Mouse (Mus musculus): ENCODE measurements around the gene Lnx1. TPM values are rescaled to one million over a fixed set of nuclear protein-coding genes. Genes with fewer than 3 reads are reported as not detected.

The Lnx1 gene
- polyA plus RNA-seq (2012; fragmentation: generic; extraction: Trizol), result 0.05 TPM

DNA sequence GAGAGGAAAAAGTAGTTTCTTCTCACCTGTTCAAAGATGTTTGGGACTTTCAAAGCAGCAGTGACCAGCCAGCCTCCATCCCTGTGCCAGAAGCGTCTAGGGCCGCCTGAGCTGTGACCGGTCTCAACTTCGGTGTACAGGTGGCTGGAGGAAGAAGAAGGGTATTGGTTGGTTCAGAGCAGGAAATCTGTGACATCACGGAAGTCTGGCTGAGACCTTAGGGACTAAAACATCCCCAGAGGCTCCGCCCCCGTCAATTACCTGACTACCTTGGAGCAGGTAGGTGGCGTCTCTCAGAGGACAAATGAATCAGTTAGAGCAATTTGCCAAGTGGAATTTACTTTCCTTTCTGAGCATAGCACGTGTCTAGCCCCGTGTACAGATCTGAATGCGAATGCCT, at the start of gene Lnx1:
Gene Lnx1, minus strand, starts transcription at position 147 of the 400 bp plus-strand sequence.
- TF ChIP-seq E2F4 (IDR thresholded peaks at IDR 0.05; ENCODE audit: insufficient read depth) (no peak), REST (IDR thresholded peaks at IDR 0.05; ENCODE audit: insufficient read depth, insufficient read length) (no peak), SRF (IDR thresholded peaks at IDR 0.05; ENCODE audit: control insufficient read depth, insufficient read length, low read depth) (no peak), MYOD1 (IDR thresholded peaks at IDR 0.05; ENCODE audit: control insufficient read depth in 1 of 3, insufficient read length in 2 of 3, low read depth in 2 of 3) (no peak), USF1 (IDR thresholded peaks at IDR 0.05; ENCODE audit: low read depth) (no peak), MAX (IDR thresholded peaks at IDR 0.05; ENCODE audit: low read depth) (no peak), MYOG (IDR thresholded peaks at IDR 0.05; ENCODE audit: control insufficient read depth in 1 of 3, insufficient read depth in 1 of 3, insufficient read length in 2 of 3, low read depth in 2 of 3) (no peak), TCF12 (IDR thresholded peaks at IDR 0.05; ENCODE audit: insufficient read depth, poor library complexity, severe bottlenecking) (no peak), POLR2AphosphoS2 (IDR thresholded peaks at IDR 0.05; ENCODE audit: insufficient read length, low read depth) (no peak), POLR2A (IDR thresholded peaks at IDR 0.05; ENCODE audit: insufficient read length, low read depth) (no peak), CEBPB (IDR thresholded peaks at IDR 0.05; ENCODE audit: insufficient read depth, poor library complexity, severe bottlenecking) (no peak), TCF3 (IDR thresholded peaks at IDR 0.05; ENCODE audit: insufficient read length, low read depth) (no peak)
- Histone ChIP-seq H3K4me2 (ENCODE audit: low read depth) (no peak within 1 kb of the TSS), H3K27me3 (ENCODE audit: control insufficient read depth, insufficient read depth, insufficient read length) (no peaks in the 10 kb centered on the region), H3K79me2 (ENCODE audit: control insufficient read depth, insufficient read depth) (no peaks in the 10 kb centered on the region), H3K36me3 (ENCODE audit: control insufficient read depth, insufficient read depth) (no peaks in the 10 kb centered on the region), H3ac (ENCODE audit: control insufficient read depth, insufficient read length) (no peak within 1 kb of the TSS), H3K4me3 (no peak within 1 kb of the TSS)

DNA sequence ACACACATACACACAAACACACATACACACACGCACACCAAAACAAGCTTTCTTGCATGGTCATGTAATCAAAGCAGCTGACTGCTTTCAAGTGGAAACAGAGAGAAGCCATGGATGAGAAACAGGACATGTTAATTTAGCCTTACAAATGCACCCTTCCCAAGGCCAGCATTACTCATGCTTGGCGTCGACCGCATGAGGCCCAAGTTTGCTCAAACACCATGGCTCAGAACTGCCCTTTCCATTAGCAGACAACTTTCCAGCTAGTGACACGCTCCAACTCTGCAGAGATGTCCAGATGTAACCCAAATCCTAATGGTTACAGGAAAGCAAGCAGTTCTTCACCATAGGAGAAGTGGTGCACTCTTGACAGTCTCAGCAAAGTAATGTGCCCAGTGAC, 47.8 kb upstream of the Lnx1 start:
- H3K4me3 ChIP-seq, result no peak overlapping the region
- H3K36me3 ChIP-seq (ENCODE audit: control insufficient read depth, insufficient read depth), result no peaks in the 10 kb centered on the region
- H3K79me2 ChIP-seq (ENCODE audit: control insufficient read depth, insufficient read depth), result no peaks in the 10 kb centered on the region
- H3ac ChIP-seq (ENCODE audit: control insufficient read depth, insufficient read length), result no peak overlapping the region
- no peak for TF ChIP-seq E2F4 (IDR thresholded peaks at IDR 0.05; ENCODE audit: insufficient read depth)
- no peak for TF ChIP-seq CEBPB (IDR thresholded peaks at IDR 0.05; ENCODE audit: insufficient read depth, poor library complexity, severe bottlenecking)
- TF ChIP-seq POLR2AphosphoS2 (IDR thresholded peaks at IDR 0.05; ENCODE audit: insufficient read length, low read depth), result no peak
- no peak for TF ChIP-seq REST (IDR thresholded peaks at IDR 0.05; ENCODE audit: insufficient read depth, insufficient read length)
- TF ChIP-seq MYOG (IDR thresholded peaks at IDR 0.05; ENCODE audit: control insufficient read depth in 1 of 3, insufficient read depth in 1 of 3, insufficient read length in 2 of 3, low read depth in 2 of 3), result no peak
- TF ChIP-seq MYOD1 (IDR thresholded peaks at IDR 0.05; ENCODE audit: control insufficient read depth in 1 of 3, insufficient read length in 2 of 3, low read depth in 2 of 3), result no peak
- TF ChIP-seq TCF3 (IDR thresholded peaks at IDR 0.05; ENCODE audit: insufficient read length, low read depth), result no peak
- no peak for TF ChIP-seq SRF (IDR thresholded peaks at IDR 0.05; ENCODE audit: control insufficient read depth, insufficient read length, low read depth)
- no peak for TF ChIP-seq TCF12 (IDR thresholded peaks at IDR 0.05; ENCODE audit: insufficient read depth, poor library complexity, severe bottlenecking)
- no peak for TF ChIP-seq MAX (IDR thresholded peaks at IDR 0.05; ENCODE audit: low read depth)
- H3K4me2 ChIP-seq (ENCODE audit: low read depth), result no peak overlapping the region
- H3K27me3 ChIP-seq (ENCODE audit: control insufficient read depth, insufficient read depth, insufficient read length), result no peaks in the 10 kb centered on the region

DNA sequence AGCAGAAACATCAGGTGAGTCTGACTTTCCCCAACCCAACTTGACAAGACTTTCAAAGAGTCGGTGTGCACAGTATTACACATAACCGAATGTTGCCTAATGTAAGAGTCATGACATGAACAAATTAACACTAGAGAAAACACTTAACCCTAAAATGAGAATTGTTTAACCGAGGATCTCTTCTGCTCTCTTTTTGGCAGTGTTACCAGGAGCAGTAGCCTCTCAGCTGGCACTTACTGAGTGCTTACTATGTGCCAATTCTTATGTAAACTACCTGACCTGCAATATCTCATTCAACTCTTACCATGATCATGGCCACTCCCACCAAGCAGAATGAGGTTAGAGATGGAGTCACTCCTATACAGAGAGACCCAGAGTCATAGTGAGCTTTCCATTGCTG, 44.8 kb upstream of the Lnx1 start:
- no peak overlapping the region for H3K4me3 ChIP-seq
- no peaks in the 10 kb centered on the region for H3K36me3 ChIP-seq (ENCODE audit: control insufficient read depth, insufficient read depth)
- TF ChIP-seq MYOG (IDR thresholded peaks at IDR 0.05; ENCODE audit: control insufficient read depth in 1 of 3, insufficient read depth in 1 of 3, insufficient read length in 2 of 3, low read depth in 2 of 3) (no peak), SRF (IDR thresholded peaks at IDR 0.05; ENCODE audit: control insufficient read depth, insufficient read length, low read depth) (no peak), TCF12 (IDR thresholded peaks at IDR 0.05; ENCODE audit: insufficient read depth, poor library complexity, severe bottlenecking) (no peak), CEBPB (IDR thresholded peaks at IDR 0.05; ENCODE audit: insufficient read depth, poor library complexity, severe bottlenecking) (no peak), E2F4 (IDR thresholded peaks at IDR 0.05; ENCODE audit: insufficient read depth) (no peak), USF1 (IDR thresholded peaks at IDR 0.05; ENCODE audit: low read depth) (no peak)
- no peaks in the 10 kb centered on the region for H3K79me2 ChIP-seq (ENCODE audit: control insufficient read depth, insufficient read depth)
- H3K27me3 ChIP-seq (ENCODE audit: control insufficient read depth, insufficient read depth, insufficient read length), result no peaks in the 10 kb centered on the region
- no peak overlapping the region for H3ac ChIP-seq (ENCODE audit: control insufficient read depth, insufficient read length)
- no peak overlapping the region for H3K4me2 ChIP-seq (ENCODE audit: low read depth)

DNA sequence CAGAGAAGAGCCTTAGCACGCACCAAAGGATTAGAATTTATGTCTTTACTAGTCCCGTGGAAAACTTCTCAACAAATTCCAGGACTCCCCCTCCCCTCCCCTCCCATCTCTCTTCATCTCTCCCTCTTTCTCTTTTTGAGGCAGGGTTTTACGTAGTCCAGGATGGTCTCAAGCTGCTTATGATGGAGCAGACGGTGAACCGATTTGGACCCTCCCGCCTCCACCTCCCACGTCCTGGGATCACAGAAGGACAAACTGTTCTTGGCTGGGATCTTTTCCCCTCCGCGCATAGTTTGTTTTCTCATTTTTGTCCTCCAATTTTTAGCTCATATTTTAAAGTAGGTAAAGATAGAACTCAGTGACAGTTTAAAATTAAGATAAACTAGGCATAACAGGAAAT, 38.2 kb upstream of the Lnx1 start:
- no peak overlapping the region for H3ac ChIP-seq (ENCODE audit: control insufficient read depth, insufficient read length)
- no peak overlapping the region for H3K4me2 ChIP-seq (ENCODE audit: low read depth)
- H3K36me3 ChIP-seq (ENCODE audit: control insufficient read depth, insufficient read depth), result no peaks in the 10 kb centered on the region
- H3K4me3 ChIP-seq, result no peak overlapping the region
- TF ChIP-seq E2F4 (IDR thresholded peaks at IDR 0.05; ENCODE audit: insufficient read depth), result no peak
- no peak for TF ChIP-seq USF1 (IDR thresholded peaks at IDR 0.05; ENCODE audit: low read depth)
- TF ChIP-seq MYOG (IDR thresholded peaks at IDR 0.05; ENCODE audit: control insufficient read depth in 1 of 3, insufficient read depth in 1 of 3, insufficient read length in 2 of 3, low read depth in 2 of 3), result no peak
- no peak for TF ChIP-seq CEBPB (IDR thresholded peaks at IDR 0.05; ENCODE audit: insufficient read depth, poor library complexity, severe bottlenecking)
- TF ChIP-seq SRF (IDR thresholded peaks at IDR 0.05; ENCODE audit: control insufficient read depth, insufficient read length, low read depth), result no peak
- TF ChIP-seq REST (IDR thresholded peaks at IDR 0.05; ENCODE audit: insufficient read depth, insufficient read length), result no peak
- no peak for TF ChIP-seq MAX (IDR thresholded peaks at IDR 0.05; ENCODE audit: low read depth)
- no peak for TF ChIP-seq POLR2A (IDR thresholded peaks at IDR 0.05; ENCODE audit: insufficient read length, low read depth)
- TF ChIP-seq TCF3 (IDR thresholded peaks at IDR 0.05; ENCODE audit: insufficient read length, low read depth), result no peak
- TF ChIP-seq POLR2AphosphoS2 (IDR thresholded peaks at IDR 0.05; ENCODE audit: insufficient read length, low read depth), result no peak
- TF ChIP-seq MYOD1 (IDR thresholded peaks at IDR 0.05; ENCODE audit: control insufficient read depth in 1 of 3, insufficient read length in 2 of 3, low read depth in 2 of 3), result no peak
- TF ChIP-seq TCF12 (IDR thresholded peaks at IDR 0.05; ENCODE audit: insufficient read depth, poor library complexity, severe bottlenecking), result no peak
- no peaks in the 10 kb centered on the region for H3K79me2 ChIP-seq (ENCODE audit: control insufficient read depth, insufficient read depth)
- no peaks in the 10 kb centered on the region for H3K27me3 ChIP-seq (ENCODE audit: control insufficient read depth, insufficient read depth, insufficient read length)

DNA sequence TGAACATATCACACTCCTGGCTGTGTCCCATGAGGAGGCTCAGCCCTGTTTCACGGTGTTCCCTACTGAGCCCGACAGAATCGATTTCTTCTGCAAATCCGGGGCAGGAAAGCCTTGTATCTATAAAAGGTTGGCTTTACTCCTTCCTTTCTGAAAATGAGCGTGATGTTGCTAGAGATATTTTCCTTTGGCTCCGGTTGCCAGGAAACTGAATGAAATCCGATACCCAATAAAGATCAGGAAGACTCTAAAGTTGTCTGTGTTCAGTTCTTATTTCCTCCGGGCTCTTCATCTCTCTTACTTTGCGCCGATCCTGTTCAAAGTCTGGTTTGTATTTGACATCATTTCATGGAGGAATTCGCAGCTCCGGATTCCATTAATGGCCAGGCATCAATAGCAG, 36.7 kb upstream of the Lnx1 start:
- H3K4me3 ChIP-seq, result no peak overlapping the region
- H3K4me2 ChIP-seq (ENCODE audit: low read depth), result peak overlapping the region; percentile 24
- H3K27me3 ChIP-seq (ENCODE audit: control insufficient read depth, insufficient read depth, insufficient read length), result no peaks in the 10 kb centered on the region
- TF ChIP-seq CEBPB (IDR thresholded peaks at IDR 0.05; ENCODE audit: insufficient read depth, poor library complexity, severe bottlenecking) (no peak), USF1 (IDR thresholded peaks at IDR 0.05; ENCODE audit: low read depth) (no peak), POLR2AphosphoS2 (IDR thresholded peaks at IDR 0.05; ENCODE audit: insufficient read length, low read depth) (no peak), TCF3 (IDR thresholded peaks at IDR 0.05; ENCODE audit: insufficient read length, low read depth) (no peak), MYOG (IDR thresholded peaks at IDR 0.05; ENCODE audit: control insufficient read depth in 1 of 3, insufficient read depth in 1 of 3, insufficient read length in 2 of 3, low read depth in 2 of 3) (no peak), POLR2A (IDR thresholded peaks at IDR 0.05; ENCODE audit: insufficient read length, low read depth) (no peak)
- no peak overlapping the region for H3ac ChIP-seq (ENCODE audit: control insufficient read depth, insufficient read length)
- no peaks in the 10 kb centered on the region for H3K79me2 ChIP-seq (ENCODE audit: control insufficient read depth, insufficient read depth)
- no peaks in the 10 kb centered on the region for H3K36me3 ChIP-seq (ENCODE audit: control insufficient read depth, insufficient read depth)

Data from myocyte (in vitro differentiated cells).